10 mouse cellular contexts compared by ENCODE assay signal in the genomic region with DNA sequence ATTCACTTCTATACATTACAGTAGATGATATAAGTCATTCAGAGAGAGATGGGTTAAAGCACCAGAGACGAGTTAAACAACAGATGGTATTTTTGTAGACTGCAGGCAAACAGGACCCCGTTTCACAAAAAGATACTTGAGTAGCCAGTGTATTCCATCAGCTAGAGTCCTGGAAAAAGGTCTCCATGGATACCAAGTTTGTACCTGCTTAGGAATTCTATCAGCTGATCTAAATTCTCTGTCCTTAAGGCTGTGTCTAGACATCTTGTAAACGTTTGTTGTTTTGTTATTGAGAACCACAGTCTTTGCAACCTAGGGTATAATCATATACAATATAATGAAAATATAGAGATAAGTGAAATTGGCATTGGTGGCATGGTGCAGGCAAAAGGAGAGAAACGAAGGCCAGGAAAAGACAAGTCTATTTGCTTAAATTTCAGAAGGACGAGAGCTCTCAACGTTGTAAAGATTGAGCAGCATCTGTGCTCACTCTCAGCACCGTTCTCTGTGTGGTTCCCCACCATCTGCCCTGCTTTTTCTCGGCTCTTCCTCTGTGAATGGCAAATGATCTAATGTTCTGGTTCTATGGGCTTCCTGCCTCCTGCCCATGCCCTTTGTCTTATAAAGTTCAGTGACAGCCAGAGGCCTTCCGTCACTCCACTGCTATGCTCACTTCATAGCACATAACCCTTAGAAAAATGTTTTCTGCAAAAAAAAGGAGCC.
A peak's percentile ranks its signal among the peaks of the same experiment; 100 is the strongest.
DNase-seq lines count a peak whose midpoint lies in the region; ATAC-seq lines count a peak whose summit lies in the region.
"Had no signal": no experiment of that assay in that cellular context is flagged by ENCODE, and none has a peak within 500 bp of the region (broad histone marks: within the 10 kb centered on the region; RNA-seq: fewer than 3 reads in every experiment).

No protein-coding gene starts in this region.

- peak; percentile 49 to 58 for DNase-seq in cerebellum, adult 18-20 months
- peak; percentile 55 to 70 for DNase-seq in cerebellum, postnatal 14 days
- DNase-seq in layer of hippocampus, adult 11-12 months (ENCODE audit: low spot score), result peak; percentile 61
- DNase-seq in left cerebral cortex, postnatal 36 days (ENCODE audit: low spot score in 2 of 2), result peak; percentile 46 to 62
- no peak for DNase-seq in T-cell, adult 2 months (ENCODE audit: low spot score)
- no peak for DNase-seq in spleen, postnatal 4 days (ENCODE audit: low spot score in 2 of 2)
- no peak for DNase-seq in adrenal gland, postnatal 36 days
- DNase-seq: gastrocnemius, postnatal 10 days; heart, postnatal 4 days had no signal

- intact Hi-C loops in left cerebral cortex, postnatal 36 days (cut with DNase I), result loop anchor here (5.0 kb wide), 1 partner anchor 84 kb away; no protein-coding TSS in a partner anchor

- no peak for ATAC-seq in erythroid progenitor cell, adult 5-6 weeks (replicated peaks; ENCODE audit: low FRiP score, poor library complexity, severe bottlenecking)

Comparison
In these comparisons a context has a peak if more than half of its experiments do, and no peak if none do; other contexts are left out.
1. DNase-seq: peak in cerebellum, adult 18-20 months (2 of 2), cerebellum, postnatal 14 days (2 of 2), layer of hippocampus, adult 11-12 months (single experiment) and left cerebral cortex, postnatal 36 days (2 of 2); none in T-cell, adult 2 months (single experiment), spleen, postnatal 4 days (0 of 2) and adrenal gland, postnatal 36 days (0 of 2).